Mouse (Mus musculus) forebrain, postnatal 0 days (tissue): ENCODE results near the gene Skap1. TPM values are rescaled to one million over a fixed set of nuclear protein-coding genes. Genes with fewer than 3 reads are reported as not detected.

Experiments used
- ATAC-seq: fragments of 200-750 bp; cut with Nextera tagmentation; 2 replicates; pipeline ENCODE4 v1.8.0; 2017; ENCODE audit warnings: mild to moderate bottlenecking, moderate library complexity
- DNase-seq: peaks from one replicate; pipeline ENCODE4 v3.0.0-alpha.2; 2015
- H3K27ac ChIP-seq: fragments of 300-500 bp; sonication (generic); 2 replicates; pipeline ENCODE4 v1.5.1; 2014; ENCODE audit warnings: low read depth, mild to moderate bottlenecking, antibody characterized with exemption, low read length, moderate library complexity, mixed read lengths
- H3K27me3 ChIP-seq: fragments of 300-500 bp; sonication (generic); 2 replicates; pipeline ENCODE4 v1.6.1; 2014; ENCODE audit warnings: mild to moderate bottlenecking, low read length, mixed read lengths; ENCODE audit not compliant: insufficient read depth
- H3K36me3 ChIP-seq: fragments of 300-500 bp; sonication (generic); 2 replicates; pipeline ENCODE4 v1.6.1; 2014; ENCODE audit warnings: mild to moderate bottlenecking, moderate library complexity; ENCODE audit not compliant: insufficient read depth
- H3K4me1 ChIP-seq: fragments of 300-500 bp; sonication (generic); 2 replicates; pipeline ENCODE4 v1.6.1; 2014; ENCODE audit warnings: antibody characterized with exemption; ENCODE audit not compliant: insufficient read depth
- H3K4me2 ChIP-seq: fragments of 300-500 bp; sonication (generic); 2 replicates; pipeline ENCODE4 v1.6.1; 2014; ENCODE audit warnings: low read depth, mild to moderate bottlenecking, moderate library complexity
- H3K4me3 ChIP-seq: fragments of 300-500 bp; sonication (generic); 2 replicates; pipeline ENCODE4 v1.5.1; 2014; ENCODE audit warnings: low read depth, low read length, mixed read lengths
- H3K9ac ChIP-seq: fragments of 300-500 bp; sonication (generic); 2 replicates; pipeline ENCODE4 v1.6.1; 2014; ENCODE audit warnings: mild to moderate bottlenecking
- H3K9me3 ChIP-seq: fragments of 300-500 bp; sonication (generic); 2 replicates; pipeline ENCODE4 v1.6.1; 2016; ENCODE audit warnings: low read length
- CTCF ChIP-seq: sonication (generic); IDR thresholded peaks from 2 replicates; pipeline ENCODE4 v1.5.1; 2016; ENCODE audit warnings: antibody characterized with exemption, control low read depth, low read depth
- WGBS: fragments of 180-500 bp; shearing (Covaris S2); extraction: QIAGEN DNeasy Blood & Tissue Kit; methylation state at CpG from one replicate; pipeline ENCODE4 v1.1.7; 2014; 5-methylcytosine and 5-hydroxymethylcytosine counted together
- polyA plus RNA-seq: library from polyadenylated mRNA; unstranded; fragments of >200 nt; fragmentation: Nextera tagmentation; extraction: Ambion mirVana; gene quantifications from 2 replicates; pipeline ENCODE4 v1.2.1, GENCODE M21; 2015
- total RNA-seq: library from RNA; depleted of rRNA; stranded (reverse); fragments of >200 nt; gene quantifications from 2 replicates; pipeline ENCODE4 v1.2.3, GENCODE M21; 2014

Gene Skap1
- total and polyA plus RNA-seq, 2 experiments from 2014 or later, result 1.6 to 3.7 TPM

DNA sequence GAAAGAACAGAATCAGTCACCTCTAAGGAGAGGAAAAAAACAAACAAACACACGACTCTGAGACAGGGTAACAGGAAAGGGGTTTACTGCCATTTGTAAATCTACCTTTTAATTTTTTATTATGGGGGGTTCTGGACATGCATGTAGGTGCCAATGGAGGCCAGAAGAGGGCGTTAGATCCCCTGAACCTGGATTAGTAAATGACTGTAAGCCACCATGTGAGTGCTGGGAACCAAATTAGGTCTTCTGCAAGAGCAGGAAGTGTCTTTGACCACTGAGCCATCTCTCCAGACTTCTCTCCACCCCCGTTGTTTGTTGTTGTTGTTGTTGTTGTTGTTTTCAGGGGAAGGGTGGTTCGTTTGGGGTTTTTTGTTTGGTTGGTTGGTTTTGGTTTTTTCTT, 293.0 kb downstream of the Skap1 start:
- Histone ChIP-seq H3K36me3 (no peaks in the 10 kb centered on the region), H3K9me3 (no peaks in the 10 kb centered on the region), H3K4me2 (no peak overlapping the region), H3K27me3 (no peaks in the 10 kb centered on the region), H3K27ac (no peak overlapping the region), H3K4me1 (no peaks in the 10 kb centered on the region), H3K9ac (no peak overlapping the region), H3K4me3 (no peak overlapping the region)
- WGBS, result 61% methylated on average over 4 of the region's 4 CpGs
- no peak for ATAC-seq
- no peak for TF ChIP-seq CTCF
- no peak for DNase-seq

DNA sequence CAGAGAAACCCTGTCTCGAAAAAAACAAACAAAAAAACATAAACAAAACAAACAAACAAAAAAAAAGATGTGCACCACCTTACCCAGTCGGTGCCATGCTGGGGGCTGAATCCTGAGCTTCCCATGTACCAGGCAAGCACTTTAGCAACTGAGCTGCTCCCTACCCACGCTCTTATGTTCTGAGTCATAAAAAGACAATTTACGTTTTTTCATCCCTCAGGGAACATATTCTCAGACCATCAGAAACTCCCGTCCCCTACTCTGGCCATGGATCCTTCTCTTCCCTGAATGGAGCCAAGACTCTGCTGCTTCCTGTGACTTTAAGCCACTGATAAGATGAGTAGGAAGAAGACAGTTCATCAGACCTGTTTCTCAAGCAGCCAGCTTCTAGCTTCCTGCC, 294.0 kb downstream of the Skap1 start:
- Histone ChIP-seq H3K4me1 (no peaks in the 10 kb centered on the region), H3K4me2 (no peak overlapping the region), H3K36me3 (no peaks in the 10 kb centered on the region), H3K9me3 (no peaks in the 10 kb centered on the region), H3K27me3 (no peaks in the 10 kb centered on the region), H3K27ac (no peak overlapping the region), H3K4me3 (no peak overlapping the region), H3K9ac (no peak overlapping the region)
- no peak for TF ChIP-seq CTCF
- WGBS, result 73% methylated on average over 5 of the region's 5 CpGs
- DNase-seq (no peak), ATAC-seq (no peak)

DNA sequence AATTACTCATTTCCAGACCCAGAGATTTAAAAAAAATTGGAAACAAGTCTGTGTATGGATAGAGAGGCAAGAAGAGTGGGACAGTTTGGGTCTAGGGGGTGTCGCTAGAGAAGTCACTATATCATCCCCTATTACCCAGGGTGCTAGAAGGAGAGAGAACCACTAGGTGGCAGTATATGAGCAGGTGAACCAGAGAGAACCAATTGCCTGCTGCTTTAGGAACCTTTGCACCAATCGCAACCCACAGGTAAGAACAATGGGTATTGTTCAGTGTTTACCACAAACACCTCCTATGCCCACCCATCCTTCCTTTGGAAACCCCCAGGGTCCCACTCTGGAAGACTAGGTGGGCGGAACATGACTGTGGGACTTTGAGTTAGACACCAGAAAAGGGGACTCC, 295.6 kb downstream of the Skap1 start:
- H3K27ac ChIP-seq, result no peak overlapping the region
- no peak overlapping the region for H3K4me2 ChIP-seq
- no peaks in the 10 kb centered on the region for H3K27me3 ChIP-seq
- no peaks in the 10 kb centered on the region for H3K36me3 ChIP-seq
- H3K9me3 ChIP-seq, result no peaks in the 10 kb centered on the region
- ATAC-seq (no peak), DNase-seq (no peak)
- H3K4me3 ChIP-seq, result no peak overlapping the region
- peak; percentile 75 for TF ChIP-seq CTCF
- no peaks in the 10 kb centered on the region for H3K4me1 ChIP-seq
- no peak overlapping the region for H3K9ac ChIP-seq
- 44% methylated on average over 3 of the region's 3 CpGs for WGBS

DNA sequence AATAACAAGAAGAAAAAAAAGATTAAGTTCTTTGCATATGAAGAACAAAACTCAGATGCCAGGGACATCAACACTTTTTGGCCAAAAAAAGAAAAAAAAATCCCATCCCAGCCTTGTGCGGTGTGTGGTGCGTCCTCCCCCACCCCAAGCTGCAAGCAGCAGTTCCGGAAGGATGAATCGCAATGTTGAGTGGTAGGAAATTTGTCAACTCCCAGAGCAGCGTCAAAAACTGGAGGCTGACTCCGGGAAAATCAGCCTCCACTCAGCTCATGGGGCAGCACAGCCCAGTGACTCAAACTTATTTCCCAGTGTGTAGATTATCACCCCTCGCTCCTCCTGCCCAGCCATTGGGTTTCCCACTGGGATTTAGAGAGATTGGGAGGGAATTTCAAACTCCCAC, 297.6 kb downstream of the Skap1 start:
- ATAC-seq (no peak), DNase-seq (no peak)
- H3K4me1 ChIP-seq, result no peaks in the 10 kb centered on the region
- no peaks in the 10 kb centered on the region for H3K9me3 ChIP-seq
- WGBS, result 74% methylated on average over 7 of the region's 7 CpGs
- H3K4me3 ChIP-seq, result no peak overlapping the region
- H3K36me3 ChIP-seq, result 0 out of 2 replicates have a peak, but pooled peaks cover 4% of the 10 kb centered on the region
- no peaks in the 10 kb centered on the region for H3K27me3 ChIP-seq
- no peak overlapping the region for H3K9ac ChIP-seq
- H3K4me2 ChIP-seq, result no peak overlapping the region
- H3K27ac ChIP-seq, result no peak overlapping the region
- no peak for TF ChIP-seq CTCF

DNA sequence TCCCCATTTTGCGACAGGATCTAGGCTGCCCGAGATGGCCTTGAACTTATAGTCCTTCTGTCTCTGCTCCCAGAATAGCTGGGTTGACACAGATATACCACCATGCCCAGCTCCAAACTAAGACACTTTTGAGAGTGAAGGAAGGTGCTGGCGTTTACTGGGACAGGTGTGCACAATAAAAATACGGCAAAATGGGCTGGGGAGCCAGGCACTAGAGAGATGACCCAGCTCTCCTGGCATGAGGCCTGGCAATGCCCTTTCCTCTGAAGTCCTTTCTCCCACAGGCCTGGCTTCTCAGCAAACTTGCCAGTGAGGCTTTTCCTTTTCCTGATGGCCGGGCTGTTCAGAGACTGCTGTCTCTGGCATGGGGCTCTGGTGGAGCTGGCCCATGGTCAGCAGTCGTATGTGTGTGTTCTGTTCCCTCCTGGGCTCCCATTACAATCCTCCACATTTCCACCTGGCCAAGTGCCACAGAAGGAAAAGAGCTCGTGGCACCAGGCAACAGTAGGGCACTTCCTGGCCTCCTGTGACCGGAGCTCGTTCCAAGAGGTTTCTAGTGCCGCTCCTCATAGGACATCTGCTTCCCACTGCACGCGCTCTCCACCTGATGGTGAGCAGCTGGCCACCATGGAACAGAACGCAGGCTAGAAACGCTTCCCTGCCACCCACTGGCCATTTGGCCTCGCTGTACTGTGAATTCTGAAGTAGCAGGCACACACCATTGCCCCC, 298.5 kb downstream of the Skap1 start:
- Histone ChIP-seq H3K4me1 (no peaks in the 10 kb centered on the region), H3K36me3 (peaks cover 10% of the 10 kb centered on the region), H3K9me3 (no peaks in the 10 kb centered on the region), H3K4me3 (no peak overlapping the region), H3K4me2 (no peak overlapping the region), H3K27me3 (no peaks in the 10 kb centered on the region), H3K27ac (no peak overlapping the region), H3K9ac (no peak overlapping the region)
- TF ChIP-seq CTCF, result peak; percentile 12; the same call in 1 of the 2 replicates
- 59% methylated on average over 15 of the region's 15 CpGs for WGBS
- DNase-seq (no peak), ATAC-seq (peak; percentile 53)

DNA sequence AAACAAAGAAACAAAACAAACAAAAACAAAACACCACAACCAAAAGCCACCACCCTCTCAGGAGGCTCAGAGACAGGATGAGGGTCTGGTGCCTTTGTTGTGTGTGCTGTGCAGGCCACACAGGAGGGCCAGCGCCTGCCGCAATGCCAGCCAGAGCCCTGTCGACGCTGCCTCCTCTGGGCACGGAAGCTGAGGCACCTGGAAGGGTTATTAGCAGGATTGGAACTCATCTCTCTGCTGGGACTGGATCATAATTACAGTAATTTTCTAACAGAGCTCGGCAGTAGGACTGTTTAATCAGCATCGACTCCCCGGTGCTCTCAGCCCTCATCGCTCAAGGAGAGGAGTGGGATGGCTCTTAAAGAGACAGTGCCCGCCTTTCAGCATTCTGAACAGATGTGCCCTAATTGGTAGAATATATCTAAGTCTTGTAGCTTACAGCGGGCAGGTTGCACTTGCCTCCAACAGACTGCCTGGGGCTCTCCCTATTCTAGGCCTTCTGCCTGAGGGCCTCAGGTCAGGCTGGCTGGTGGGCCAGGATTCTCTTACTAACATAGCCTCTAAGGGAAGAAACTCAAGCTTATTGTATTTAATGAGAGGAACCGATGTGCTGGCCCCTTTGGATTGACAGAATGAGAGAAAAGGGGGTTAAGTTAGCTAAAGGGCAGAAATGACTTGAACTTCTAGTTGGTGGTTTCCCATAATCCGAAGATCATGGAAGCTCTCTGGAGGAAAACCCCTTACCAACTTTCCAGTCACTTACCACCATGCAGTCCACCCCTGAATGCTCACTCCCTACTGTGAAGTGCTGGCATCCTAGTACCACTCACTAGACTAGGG, 300.3 kb downstream of the Skap1 start:
- Histone ChIP-seq H3K4me2 (no peak overlapping the region), H3K9ac (no peak overlapping the region), H3K9me3 (no peaks in the 10 kb centered on the region), H3K4me1 (no peaks in the 10 kb centered on the region), H3K27ac (no peak overlapping the region), H3K36me3 (peaks cover 23% of the 10 kb centered on the region), H3K4me3 (no peak overlapping the region), H3K27me3 (no peaks in the 10 kb centered on the region)
- DNase-seq (no peak), ATAC-seq (0 out of 2 replicates have a peak, but pooled peaks have one; percentile 19)
- no peak for TF ChIP-seq CTCF
- WGBS, result 26% methylated on average over 13 of the region's 13 CpGs

DNA sequence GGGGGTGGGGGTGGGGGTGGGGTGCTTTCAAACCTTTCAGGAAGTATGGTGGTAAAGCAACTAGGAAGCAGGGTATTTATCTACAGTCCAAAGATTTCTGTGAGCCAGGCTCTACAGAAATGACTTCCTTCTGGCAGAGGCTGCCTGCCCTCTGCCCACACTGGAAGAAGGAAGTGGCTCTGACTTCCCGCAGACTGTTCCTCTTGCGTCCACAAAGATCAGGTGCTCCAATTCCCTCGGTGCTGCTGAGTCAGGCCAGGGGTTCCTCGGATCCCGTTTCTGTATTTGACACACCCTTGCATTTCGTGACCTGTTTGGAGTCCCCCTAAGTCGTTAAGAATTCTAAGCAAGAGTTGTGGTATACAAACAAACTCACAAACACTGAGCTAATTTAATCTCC, 301.3 kb downstream of the Skap1 start:
- no peak overlapping the region for H3K27ac ChIP-seq
- no peaks in the 10 kb centered on the region for H3K4me1 ChIP-seq
- WGBS, result 78% methylated on average over 7 of the region's 7 CpGs
- TF ChIP-seq CTCF, result no peak
- H3K36me3 ChIP-seq, result peaks cover 32% of the 10 kb centered on the region
- DNase-seq, result no peak
- H3K4me3 ChIP-seq, result no peak overlapping the region
- no peaks in the 10 kb centered on the region for H3K9me3 ChIP-seq
- H3K27me3 ChIP-seq, result no peaks in the 10 kb centered on the region
- no peak overlapping the region for H3K4me2 ChIP-seq
- H3K9ac ChIP-seq, result no peak overlapping the region
- no peak for ATAC-seq
